Mouse (Mus musculus) embryo, embryonic 9.5 days (tissue): ENCODE data around the gene Akr1c14.
"Not testable (repeated sequence)": the region's sequence is repeated elsewhere in the genome, so short reads cannot be mapped to it uniquely, and the experiment has no call there.

Experiments used
- DNase-seq: peaks from one replicate; pipeline ENCODE4 v3.0.0-alpha.2; 2017; ENCODE audit errors: extremely low spot score

The Akr1c14 gene

GRCm38 (mm10) chr13:4048719-4049118 is at the start of gene Akr1c14:
Akr1c14 (plus strand) TSS chr13:4049011.
- DNase-seq: no peak

- DNase-seq: peak; percentile 62
These were observed 47.1 kb upstream of the Akr1c14 start for GRCm38 (mm10) chr13:4001687-4002086.

DNA sequence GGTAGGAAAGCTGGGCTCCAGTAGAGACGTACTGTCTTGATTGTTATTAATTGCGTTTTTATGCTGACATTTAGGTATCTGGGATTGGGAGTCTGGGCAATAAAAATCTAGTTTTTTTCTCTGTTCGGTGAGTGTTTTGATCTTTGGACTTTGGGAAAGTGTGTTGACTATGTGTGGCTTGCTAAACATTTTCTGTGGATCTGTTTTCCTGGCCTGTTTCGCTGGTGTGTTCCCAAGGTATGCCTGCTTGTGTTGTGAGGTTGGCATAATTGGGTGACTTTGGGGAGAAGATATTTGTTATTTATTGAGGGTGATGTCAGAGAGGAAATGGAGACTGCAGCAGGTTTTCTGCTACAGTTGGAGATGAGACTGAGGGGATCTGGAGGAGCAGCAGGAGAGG is 38.0 kb upstream of the Akr1c14 start:
- DNase-seq: no peak

DNA sequence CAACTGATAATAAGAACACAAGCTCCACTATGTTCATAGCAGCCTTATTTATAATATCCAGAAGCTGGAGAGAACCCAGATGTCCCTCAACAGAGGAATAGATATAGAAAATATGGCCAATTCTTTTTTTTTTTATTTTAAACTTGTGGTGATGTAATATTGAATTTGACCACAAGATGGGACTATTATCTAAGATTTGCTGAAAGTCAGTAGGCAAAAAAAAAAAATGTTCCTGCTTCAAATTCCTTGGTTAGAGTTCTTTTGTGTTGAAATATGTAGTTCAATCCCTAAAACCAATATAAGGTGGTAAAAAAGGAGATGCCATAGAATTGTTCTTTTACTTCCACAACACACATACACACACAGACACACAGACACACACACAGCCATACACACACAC is 35.0 kb upstream of the Akr1c14 start:
- no peak for DNase-seq

- DNase-seq: no peak
These were observed 18.9 kb upstream of the Akr1c14 start for GRCm38 (mm10) chr13:4029897-4030296.

- no peak for DNase-seq
These were observed 16.3 kb upstream of the Akr1c14 start for GRCm38 (mm10) chr13:4032512-4032911.

- no peak for DNase-seq
These were observed 13.8 kb upstream of the Akr1c14 start for GRCm38 (mm10) chr13:4035052-4035451.

GRCm38 (mm10) chr13:4046113-4046512 is 2.7 kb upstream of the Akr1c14 start:
- no peak for DNase-seq

GRCm38 (mm10) chr13:4046841-4047240 is 2.0 kb upstream of the Akr1c14 start:
- no peak for DNase-seq

DNA sequence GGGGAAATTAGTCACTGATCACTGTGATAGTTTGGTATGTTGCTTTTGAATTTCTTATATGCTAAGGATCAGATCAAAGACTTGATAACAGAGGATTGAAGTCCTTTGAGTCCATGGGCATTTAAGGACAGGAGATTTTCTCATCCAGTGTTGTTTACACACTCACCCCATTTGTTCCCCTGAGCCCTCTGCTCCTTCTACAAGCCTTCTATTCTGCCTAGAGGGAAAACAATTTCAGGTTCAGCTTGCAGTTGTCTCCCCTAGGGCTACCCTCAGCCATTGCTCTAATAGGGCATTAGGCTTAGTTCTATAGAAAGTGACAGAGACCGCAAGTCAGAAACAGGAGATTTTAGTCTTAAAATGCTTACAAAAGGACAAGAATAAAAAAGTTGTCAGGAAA is 585 bp upstream of the Akr1c14 start:
- DNase-seq: no peak

GRCm38 (mm10) chr13:4049655-4050054 is 844 bp downstream of the Akr1c14 start:
- no peak for DNase-seq

GRCm38 (mm10) chr13:4055450-4055849 is 6.6 kb downstream of the Akr1c14 start:
- no peak for DNase-seq

DNA sequence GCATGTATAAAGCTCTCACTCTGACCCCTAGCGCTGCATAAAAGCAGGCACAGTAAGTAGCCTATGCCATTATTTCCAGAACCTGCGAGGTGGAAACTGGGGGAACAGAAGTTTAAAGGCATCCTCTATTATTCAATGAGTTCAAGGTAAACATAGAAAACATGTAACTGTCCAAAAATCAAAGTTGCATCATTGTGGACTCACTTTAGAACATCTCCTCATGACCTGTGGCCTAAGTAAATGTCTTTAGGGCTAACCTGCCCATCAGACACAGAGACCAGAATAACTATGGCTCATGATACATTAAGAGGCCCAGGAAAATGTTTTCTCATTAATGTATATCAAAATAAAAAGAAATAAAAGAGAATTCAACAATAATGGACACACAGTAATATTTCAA is 7.4 kb downstream of the Akr1c14 start:
- DNase-seq: no peak

- DNase-seq: not testable (repeated sequence)
These were observed 9.4 kb downstream of the Akr1c14 start for GRCm38 (mm10) chr13:4058239-4058638.

DNA sequence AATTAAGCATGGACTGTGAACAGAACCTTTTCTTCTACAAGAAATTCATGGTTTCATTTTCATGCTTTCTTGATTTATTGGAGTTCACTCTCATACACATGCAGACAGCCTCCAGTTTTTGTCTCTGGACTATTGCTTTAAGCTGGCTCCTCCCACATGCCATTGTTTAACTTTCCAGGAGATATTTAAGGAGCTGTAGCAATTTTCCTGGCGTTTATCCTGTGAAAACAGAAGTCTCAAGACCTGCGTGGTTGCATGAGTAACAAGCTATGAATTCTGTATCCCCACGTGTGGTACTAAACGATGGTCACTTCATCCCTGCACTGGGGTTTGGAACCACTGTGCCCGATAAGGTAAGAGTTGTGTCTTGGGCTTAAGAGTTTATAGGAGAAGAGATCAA is 10.6 kb downstream of the Akr1c14 start:
- DNase-seq: no peak

- no peak for DNase-seq
These were observed 11.5 kb downstream of the Akr1c14 start for GRCm38 (mm10) chr13:4060214-4060730.

GRCm38 (mm10) chr13:4076517-4077435 is 28.0 kb downstream of the Akr1c14 start:
- DNase-seq: no peak

- no peak for DNase-seq
These were observed 31.1 kb downstream of the Akr1c14 start for GRCm38 (mm10) chr13:4079876-4080275.

DNA sequence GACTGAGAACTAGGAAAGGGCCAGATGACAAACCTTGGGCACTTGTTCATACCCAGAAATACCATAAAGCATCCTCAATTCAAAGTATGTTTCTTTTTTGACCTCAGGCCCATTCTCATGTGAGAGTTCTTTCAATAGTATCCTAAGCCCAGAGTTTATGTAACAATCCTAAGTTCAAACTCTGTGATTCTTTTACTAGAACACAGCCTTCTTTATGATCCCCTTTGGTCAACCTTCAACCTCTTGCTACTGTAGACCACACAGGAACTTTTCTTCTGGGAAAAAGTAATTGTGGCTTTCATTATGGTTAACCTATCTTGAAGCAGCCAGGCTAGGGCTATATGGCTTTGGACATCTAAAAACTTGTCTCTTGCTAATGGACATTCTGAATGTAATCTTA is 52.9 kb downstream of the Akr1c14 start:
- no peak for DNase-seq

DNA sequence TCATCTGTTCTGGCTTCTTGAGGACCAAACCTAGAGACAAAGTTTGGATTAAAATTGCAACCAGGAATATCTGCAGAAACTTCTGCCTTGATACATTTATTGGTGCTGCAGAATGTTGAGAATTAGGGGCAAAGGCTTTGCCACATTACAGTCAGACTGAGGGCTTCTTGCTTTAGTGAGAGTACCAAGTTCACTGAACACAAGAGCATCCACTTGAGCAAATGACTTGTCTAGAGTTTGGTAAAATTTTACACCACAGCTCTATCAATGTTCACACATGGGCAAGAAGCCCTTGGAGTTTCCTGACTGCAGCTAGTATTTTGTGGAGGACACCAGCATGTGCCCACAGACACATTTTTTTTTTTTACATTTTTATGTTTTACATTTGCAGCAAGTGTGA is 53.9 kb downstream of the Akr1c14 start:
- DNase-seq: no peak

DNA sequence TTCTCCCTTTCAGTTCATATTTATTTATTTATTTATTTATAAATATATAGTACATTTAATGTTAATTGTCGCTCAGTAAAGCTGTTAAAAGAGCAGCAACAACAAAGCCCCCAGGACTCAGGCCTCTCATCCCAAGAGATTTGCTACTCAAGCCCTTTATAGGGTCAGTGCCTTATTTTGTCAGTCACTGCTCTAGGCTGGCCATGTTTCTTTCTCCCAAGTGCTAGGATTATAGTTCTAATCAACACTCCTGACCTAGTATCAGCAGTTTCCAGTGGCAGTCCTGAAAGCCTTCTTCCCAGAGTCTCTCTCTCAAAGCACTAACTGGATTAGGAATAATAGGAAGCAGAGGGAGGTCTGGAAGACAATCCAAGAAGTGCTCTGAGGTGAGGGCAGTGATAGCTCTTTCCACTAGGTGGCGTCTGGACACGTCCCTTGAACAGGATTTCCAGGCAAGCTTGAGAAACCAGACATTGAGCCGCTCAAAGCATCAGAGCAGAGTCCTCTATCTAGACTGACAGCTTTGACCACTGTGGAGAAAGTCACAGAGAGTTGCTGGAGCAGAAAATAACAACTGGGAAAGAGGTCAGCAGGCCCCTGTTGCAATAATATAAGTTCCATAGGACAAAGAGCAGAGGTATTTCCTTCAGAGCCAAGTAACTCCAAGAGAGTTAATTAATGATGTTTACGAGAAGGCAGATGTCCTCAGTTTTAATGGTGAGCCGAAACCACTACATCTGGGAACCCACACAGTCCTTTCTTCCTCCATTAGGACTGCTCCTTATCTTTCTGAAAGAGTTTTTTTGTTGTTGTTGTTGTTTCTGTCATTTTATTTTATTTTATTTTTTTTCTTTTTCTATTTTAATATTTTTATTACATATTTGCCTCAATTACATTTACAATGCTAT is 61.7 kb downstream of the Akr1c14 start:
- peak; percentile 66 for DNase-seq

- DNase-seq: no peak
These were observed 70.5 kb downstream of the Akr1c14 start for GRCm38 (mm10) chr13:4119181-4119904.
